Mouse (Mus musculus) midbrain, embryonic 11.5 days (tissue): ENCODE measurements around the gene Uroc1. TPM values are rescaled to one million over a fixed set of nuclear protein-coding genes. Genes with fewer than 3 reads are reported as not detected.

Experiments used
- ATAC-seq: fragments of 200-750 bp; cut with Nextera tagmentation; 2 replicates; pipeline ENCODE4 v1.8.0; 2017; ENCODE audit warnings: moderate TSS enrichment, moderate library complexity; ENCODE audit not compliant: low FRiP score
- DNase-seq: peaks from one replicate; pipeline ENCODE4 v3.0.0; 2015; ENCODE audit warnings: low spot score; ENCODE audit errors: missing footprints
- H3K27ac ChIP-seq: fragments of 300-500 bp; sonication (generic); 2 replicates; pipeline ENCODE4 v1.5.1; 2014; ENCODE audit warnings: low read depth, low read length
- H3K27me3 ChIP-seq: fragments of 300-500 bp; sonication (generic); 2 replicates; pipeline ENCODE4 v1.6.1; 2014; ENCODE audit warnings: mild to moderate bottlenecking, low read length, moderate library complexity, mixed read lengths; ENCODE audit not compliant: control insufficient read depth, insufficient read depth
- H3K36me3 ChIP-seq: fragments of 300-500 bp; sonication (generic); 2 replicates; pipeline ENCODE4 v1.6.1; 2014; ENCODE audit warnings: mild to moderate bottlenecking, low read length, moderate library complexity, mixed read lengths; ENCODE audit not compliant: control insufficient read depth, insufficient read depth
- H3K4me1 ChIP-seq: fragments of 300-500 bp; sonication (generic); 2 replicates; pipeline ENCODE4 v1.6.1; 2014; ENCODE audit warnings: low read length; ENCODE audit not compliant: control insufficient read depth, insufficient read depth
- H3K4me2 ChIP-seq: fragments of 300-500 bp; sonication (generic); 2 replicates; pipeline ENCODE4 v1.6.1; 2014; ENCODE audit warnings: mild to moderate bottlenecking, moderate library complexity
- H3K4me3 ChIP-seq: fragments of 300-500 bp; sonication (generic); 2 replicates; pipeline ENCODE4 v1.5.1; 2014; ENCODE audit warnings: low read depth, low read length
- H3K9ac ChIP-seq: fragments of 300-500 bp; sonication (generic); 2 replicates; pipeline ENCODE4 v1.6.1; 2014; ENCODE audit warnings: low read length
- H3K9me3 ChIP-seq: fragments of 300-500 bp; sonication (generic); 2 replicates; pipeline ENCODE4 v1.6.1; 2016; ENCODE audit warnings: low read length; ENCODE audit not compliant: control insufficient read depth
- WGBS: fragments of 180-500 bp; shearing (Covaris S2); extraction: QIAGEN DNeasy Blood & Tissue Kit; methylation state at CpG from one replicate; pipeline ENCODE4 v1.1.7; 2014; 5-methylcytosine and 5-hydroxymethylcytosine counted together
- polyA plus RNA-seq: library from polyadenylated mRNA; unstranded; fragments of >200 nt; fragmentation: Nextera tagmentation; extraction: Ambion mirVana; gene quantifications from 2 replicates; pipeline ENCODE4 v1.2.1, GENCODE M21; 2014

Gene Uroc1
- polyA plus RNA-seq, 1 experiment from 2014 or later: not detected

- H3K36me3 ChIP-seq: no peaks in the 10 kb centered on the region
- no peak overlapping the region for H3K4me2 ChIP-seq
- no peaks in the 10 kb centered on the region for H3K4me1 ChIP-seq
- ATAC-seq (no peak), DNase-seq (no peak)
- H3K4me3 ChIP-seq: no peak overlapping the region
- H3K27ac ChIP-seq: no peak overlapping the region
- H3K9me3 ChIP-seq: no peaks in the 10 kb centered on the region
- H3K27me3 ChIP-seq: no peaks in the 10 kb centered on the region
- H3K9ac ChIP-seq: no peak overlapping the region
These were observed 75.5 kb downstream of the Uroc1 start for GRCm38 (mm10) chr6:90408632-90409031.

- no peaks in the 10 kb centered on the region for H3K9me3 ChIP-seq
- H3K4me1 ChIP-seq: no peaks in the 10 kb centered on the region
- H3K36me3 ChIP-seq: no peaks in the 10 kb centered on the region
- H3K9ac ChIP-seq: no peak overlapping the region
- ATAC-seq (no peak), DNase-seq (no peak)
- no peaks in the 10 kb centered on the region for H3K27me3 ChIP-seq
- H3K4me3 ChIP-seq: no peak overlapping the region
- no peak overlapping the region for H3K4me2 ChIP-seq
- 83% methylated on average over 1 of the region's 1 CpGs for WGBS
- H3K27ac ChIP-seq: no peak overlapping the region
These were observed 77.9 kb downstream of the Uroc1 start for GRCm38 (mm10) chr6:90410972-90411371.

GRCm38 (mm10) chr6:90411926-90412325 is 78.8 kb downstream of the Uroc1 start:
- Histone ChIP-seq H3K4me1 (no peaks in the 10 kb centered on the region), H3K36me3 (no peaks in the 10 kb centered on the region), H3K9ac (no peak overlapping the region), H3K4me3 (no peak overlapping the region), H3K27ac (no peak overlapping the region), H3K9me3 (no peaks in the 10 kb centered on the region), H3K4me2 (no peak overlapping the region), H3K27me3 (no peaks in the 10 kb centered on the region)
- ATAC-seq (no peak), DNase-seq (no peak)
- 87% methylated on average over 7 of the region's 7 CpGs for WGBS

Other genes with a start within 250 kb of the Uroc1 start
- not detected in 2 replicates for gene Vmn1r50, start 231.9 kb upstream of the Uroc1 start, polyA plus RNA-seq
- gene Vmn1r51, start 210.7 kb upstream of the Uroc1 start, polyA plus RNA-seq: 0.05 TPM in 1 of 2 replicates, not detected in the other
- not detected in 2 replicates for gene Vmn1r52, start 158.5 kb upstream of the Uroc1 start, polyA plus RNA-seq
- gene V1ra8, start 130.5 kb upstream of the Uroc1 start, polyA plus RNA-seq: not detected in 2 replicates
- not detected in 2 replicates for gene Vmn1r53, start 108.8 kb upstream of the Uroc1 start, polyA plus RNA-seq
- gene Vmn1r54, start 87.0 kb upstream of the Uroc1 start, polyA plus RNA-seq: not detected in 2 replicates
- gene BC048671, start 32.1 kb upstream of the Uroc1 start, polyA plus RNA-seq: not detected in 2 replicates
- gene Chst13, start 8.1 kb upstream of the Uroc1 start, polyA plus RNA-seq: not detected in 2 replicates
- gene Zxdc, start 36.2 kb downstream of the Uroc1 start, polyA plus RNA-seq: 9.6 and 10.3 TPM in 2 replicates
- gene Cfap100, start 95.5 kb downstream of the Uroc1 start, polyA plus RNA-seq: 1.8 and 2.8 TPM in 2 replicates
- gene Klf15, start 129.3 kb downstream of the Uroc1 start, polyA plus RNA-seq: 3.5 and 4.2 TPM in 2 replicates
- 3.7 and 4.1 TPM in 2 replicates for gene Aldh1l1, start 153.1 kb downstream of the Uroc1 start, polyA plus RNA-seq